Mouse (Mus musculus) CH12.LX (cell line): ENCODE results near the gene Slc4a1. TPM values are rescaled to one million over a fixed set of nuclear protein-coding genes. Genes with fewer than 3 reads are reported as not detected.
A peak's percentile ranks its signal among the peaks of the same experiment; 100 is the strongest.
"Not testable (repeated sequence)": the region's sequence is repeated elsewhere in the genome, so short reads cannot be mapped to it uniquely, and the experiment has no call there.

Source experiments
- DNase-seq: peaks from one replicate; pipeline ENCODE4 v3.0.0-alpha.2; 2013; ENCODE audit errors: extremely low read depth
- H3K27ac ChIP-seq: 2 replicates; pipeline ENCODE4 v1.5.1; 2012; ENCODE audit warnings: low read depth, mild to moderate bottlenecking, control low read depth, moderate library complexity; ENCODE audit not compliant: insufficient read depth
- H3K27me3 ChIP-seq: replicated peaks from 2 replicates; pipeline ENCODE3; 2012; ENCODE audit warnings: inconsistent platforms
- H3K36me3 ChIP-seq, 2 experiments: replicated peaks in 1 of 2; 2 replicates each; pipeline versions ENCODE3 to v1.6.1; 2012; ENCODE audit warnings: inconsistent platforms in 1 of 2, low read length in 1 of 2, mild to moderate bottlenecking in 1 of 2, mixed read lengths in 1 of 2, moderate library complexity in 1 of 2; ENCODE audit not compliant: control insufficient read depth in 1 of 2, insufficient read depth in 1 of 2
- H3K4me1 ChIP-seq, 2 experiments: 2 replicates each; pipeline ENCODE4 v1.6.1; 2012; ENCODE audit warnings: inconsistent platforms in 1 of 2, moderate library complexity in 1 of 2; ENCODE audit not compliant: insufficient read depth in 2 of 2, control insufficient read depth in 1 of 2
- H3K4me2 ChIP-seq: 2 replicates; pipeline ENCODE4 v1.6.1; 2012; ENCODE audit warnings: low read depth, mild to moderate bottlenecking, control low read depth; ENCODE audit not compliant: poor library complexity, insufficient read depth, severe bottlenecking
- H3K4me3 ChIP-seq, 3 experiments: fragments of 150-350 bp in 1 of 3; sonication (generic) in 1 of 3; replicated peaks in 1 of 3; 2 replicates each; pipeline versions ENCODE3 to v1.5.1; 2011 to 2012; ENCODE audit warnings: low read depth in 2 of 3, low read length in 2 of 3, mild to moderate bottlenecking in 2 of 3, moderate library complexity in 2 of 3, control low read depth in 1 of 3, improper control_type of control experiment in 1 of 3, inconsistent platforms in 1 of 3, mixed read lengths in 1 of 3; ENCODE audit not compliant: poor library complexity in 1 of 3
- H3K79me2 ChIP-seq: replicated peaks from 2 replicates; pipeline ENCODE4 v1.6.1; 2012; ENCODE audit warnings: mild to moderate bottlenecking, moderate library complexity; ENCODE audit not compliant: control insufficient read depth, poor library complexity, insufficient read depth, severe bottlenecking; ENCODE audit errors: extremely low read depth
- H3K9ac ChIP-seq: 2 replicates; pipeline ENCODE4 v1.6.1; 2012; ENCODE audit warnings: low read depth, mild to moderate bottlenecking, control low read depth, moderate library complexity; ENCODE audit not compliant: insufficient read depth
- H3K9me3 ChIP-seq: replicated peaks from 2 replicates; pipeline ENCODE3; 2012; ENCODE audit warnings: low read length, inconsistent platforms, mixed read lengths
- BHLHE40 ChIP-seq: IDR thresholded peaks from 2 replicates; pipeline ENCODE4 v1.6.1; 2011; ENCODE audit warnings: mild to moderate bottlenecking, low read depth, low read length, improper control_type of control experiment
- CTCF ChIP-seq, 2 experiments: IDR thresholded peaks in 1 of 2; conservative IDR thresholded peaks in 1 of 2; 2 replicates each; pipeline ENCODE4 v1.5.1; 2011 to 2012; ENCODE audit warnings: low read depth in 2 of 2, low read length in 2 of 2, improper control_type of control experiment in 1 of 2, inconsistent platforms in 1 of 2, mild to moderate bottlenecking in 1 of 2, moderate library complexity in 1 of 2
- ELF1 ChIP-seq: IDR thresholded peaks from 2 replicates; pipeline ENCODE4 v1.6.1; 2014; ENCODE audit warnings: low read depth, mild to moderate bottlenecking, inconsistent platforms, low read length, improper control_type of control experiment
- EP300 ChIP-seq: IDR thresholded peaks from 2 replicates; pipeline ENCODE4 v1.6.1; 2011; ENCODE audit warnings: low read length, improper control_type of control experiment
- ETS1 ChIP-seq: conservative IDR thresholded peaks from 2 replicates; pipeline ENCODE4 v1.6.1; 2012; ENCODE audit warnings: low read depth, mild to moderate bottlenecking, inconsistent platforms, low read length, improper control_type of control experiment, moderate library complexity
- GABPA ChIP-seq: IDR thresholded peaks from 2 replicates; pipeline ENCODE4 v1.6.1; 2012; ENCODE audit warnings: low read depth, low read length, improper control_type of control experiment, inconsistent platforms; ENCODE audit not compliant: insufficient replicate concordance
- HCFC1 ChIP-seq: IDR thresholded peaks from 2 replicates; pipeline ENCODE4 v1.6.1; 2012; ENCODE audit warnings: low read depth, mild to moderate bottlenecking, inconsistent platforms, low read length, improper control_type of control experiment
- IRF4 ChIP-seq: IDR thresholded peaks from 2 replicates; pipeline ENCODE4 v1.6.1; 2014; ENCODE audit warnings: low read depth, mild to moderate bottlenecking, inconsistent platforms, low read length, improper control_type of control experiment
- JUN ChIP-seq: IDR thresholded peaks from 2 replicates; pipeline ENCODE4 v1.6.1; 2011; ENCODE audit warnings: low read depth, mild to moderate bottlenecking, low read length, improper control_type of control experiment, moderate library complexity; ENCODE audit not compliant: insufficient read depth
- JUND ChIP-seq: conservative IDR thresholded peaks from 2 replicates; pipeline ENCODE4 v1.6.1; 2011; ENCODE audit warnings: low read depth, low read length, improper control_type of control experiment
- KAT2A ChIP-seq: IDR thresholded peaks from 2 replicates; pipeline ENCODE4 v1.6.1; 2012; ENCODE audit warnings: low read length, improper control_type of control experiment, inconsistent platforms; ENCODE audit not compliant: insufficient replicate concordance
- MAFK ChIP-seq: IDR thresholded peaks from 2 replicates; pipeline ENCODE4 v1.6.1; 2011; ENCODE audit warnings: low read length, improper control_type of control experiment; ENCODE audit not compliant: insufficient replicate concordance
- MAX ChIP-seq: IDR thresholded peaks from 2 replicates; pipeline ENCODE4 v1.6.1; 2011; ENCODE audit warnings: low read length, improper control_type of control experiment
- MAZ ChIP-seq: IDR thresholded peaks from 2 replicates; pipeline ENCODE4 v1.6.1; 2012; ENCODE audit warnings: low read depth, mild to moderate bottlenecking, inconsistent platforms, low read length, improper control_type of control experiment, moderate library complexity
- MEF2A ChIP-seq: IDR thresholded peaks from 2 replicates; pipeline ENCODE4 v1.6.1; 2014; ENCODE audit warnings: low read depth, mild to moderate bottlenecking, inconsistent platforms, low read length, improper control_type of control experiment, borderline replicate concordance
- MXI1 ChIP-seq: IDR thresholded peaks from 2 replicates; pipeline ENCODE4 v1.6.1; 2011; ENCODE audit warnings: mild to moderate bottlenecking, low read depth, low read length, improper control_type of control experiment
- MYC ChIP-seq: IDR thresholded peaks from 2 replicates; pipeline ENCODE4 v1.6.1; 2011; ENCODE audit warnings: low read depth, mild to moderate bottlenecking, improper control_type of control experiment, low read length
- NELFE ChIP-seq: IDR thresholded peaks from 2 replicates; pipeline ENCODE4 v1.6.1; 2011; ENCODE audit warnings: low read depth, low read length, improper control_type of control experiment
- NRF1 ChIP-seq: IDR thresholded peaks from 2 replicates; pipeline ENCODE4 v1.6.1; 2014; ENCODE audit warnings: low read depth, mild to moderate bottlenecking, inconsistent platforms, low read length, improper control_type of control experiment, moderate library complexity
- PAX5 ChIP-seq: IDR thresholded peaks from 2 replicates; pipeline ENCODE4 v1.6.1; 2012; ENCODE audit warnings: low read length, inconsistent platforms, mixed read lengths
- POLR2A ChIP-seq: IDR thresholded peaks from 2 replicates; pipeline ENCODE4 v1.6.1; 2011; ENCODE audit warnings: low read depth, mild to moderate bottlenecking, improper control_type of control experiment, low read length
- POLR2AphosphoS2 ChIP-seq: IDR thresholded peaks from 2 replicates; pipeline ENCODE4 v1.6.1; 2011; ENCODE audit warnings: low read depth, low read length, improper control_type of control experiment
- RCOR1 ChIP-seq: conservative IDR thresholded peaks from 2 replicates; pipeline ENCODE4 v1.6.1; 2012; ENCODE audit warnings: low read depth, mild to moderate bottlenecking, inconsistent platforms, low read length, improper control_type of control experiment
- SIN3A ChIP-seq: IDR thresholded peaks from 2 replicates; pipeline ENCODE4 v1.6.1; 2012; ENCODE audit warnings: low read length, improper control_type of control experiment, inconsistent platforms
- TBP ChIP-seq: conservative IDR thresholded peaks from 2 replicates; pipeline ENCODE4 v1.6.1; 2011; ENCODE audit warnings: low read depth, low read length, improper control_type of control experiment
- TCF12 ChIP-seq: IDR thresholded peaks from 2 replicates; pipeline ENCODE4 v1.6.1; 2014; ENCODE audit warnings: low read depth, mild to moderate bottlenecking, inconsistent platforms, low read length, improper control_type of control experiment
- UBTF ChIP-seq: IDR thresholded peaks from 2 replicates; pipeline ENCODE4 v1.6.1; 2012; ENCODE audit warnings: low read depth, mild to moderate bottlenecking, inconsistent platforms, low read length, improper control_type of control experiment, moderate library complexity
- USF1 ChIP-seq: IDR thresholded peaks from 2 replicates; pipeline ENCODE4 v1.6.1; 2014; ENCODE audit warnings: low read depth, mild to moderate bottlenecking, inconsistent platforms, low read length, improper control_type of control experiment
- USF2 ChIP-seq: conservative IDR thresholded peaks from 2 replicates; pipeline ENCODE4 v1.6.1; 2011; ENCODE audit warnings: low read depth, low read length, improper control_type of control experiment
- ZC3H11A ChIP-seq: IDR thresholded peaks from 2 replicates; pipeline ENCODE4 v1.6.1; 2012; ENCODE audit warnings: low read depth, mild to moderate bottlenecking, inconsistent platforms, low read length, improper control_type of control experiment
- ZKSCAN1 ChIP-seq: IDR thresholded peaks from 2 replicates; pipeline ENCODE4 v1.6.1; 2012; ENCODE audit warnings: low read depth, inconsistent platforms, low read length, improper control_type of control experiment, borderline replicate concordance
- ZMIZ1 ChIP-seq: IDR thresholded peaks from 2 replicates; pipeline ENCODE4 v1.6.1; 2012; ENCODE audit warnings: low read depth, mild to moderate bottlenecking, inconsistent platforms, low read length, improper control_type of control experiment
- ZNF384 ChIP-seq: IDR thresholded peaks from 2 replicates; pipeline ENCODE4 v1.6.1; 2012; ENCODE audit warnings: low read depth, low read length, improper control_type of control experiment, inconsistent platforms
- dilution Hi-C: fragments of 300-500 bp; cut with MboI; formaldehyde crosslinking; loops from 2 replicates; pipeline ENCODE4 v1.14.3; 2020; ENCODE audit warnings: low sequenced_read_pairs; ENCODE audit not compliant: extremely low pct_unique_long_range_greater_than_20kb, extremely low pct_ligation_motif_present
- in situ Hi-C: fragments of 300-500 bp; cut with MboI; formaldehyde crosslinking; loops from 3 replicates; pipeline ENCODE4 v1.14.3; 2019; ENCODE audit warnings: low sequenced_read_pairs, low pct_ligation_motif_present, low pct_unique_long_range_greater_than_20kb, mixed read lengths
- polyA plus RNA-seq: library from polyadenylated mRNA; unstranded; fragments of >175 nt; gene quantifications from 2 replicates; pipeline ENCODE4 v1.2.1, GENCODE M21; 2012; ENCODE audit warnings: low read depth; ENCODE audit not compliant: insufficient read length
- total RNA-seq, 2 experiments: library from RNA; depleted of rRNA; stranded (reverse); fragments of 300-350 nt in 1 of 2; fragments of >200 nt in 1 of 2; gene quantifications; 2 replicates each; pipeline ENCODE4 v1.2.3; 2012 to 2014

Gene Slc4a1
- total and polyA plus RNA-seq, 3 experiments = 0.08 TPM; not detected in 2

GRCm38 (mm10) chr11:102389436-102389835, 23.4 kb upstream of the Slc4a1 start:
- DNase-seq, H3K36me3 ChIP-seq, H3K4me2 ChIP-seq, H3K79me2 ChIP-seq, H3K9ac ChIP-seq, in situ Hi-C loops, H3K9me3 ChIP-seq, dilution Hi-C loops, H3K27ac ChIP-seq, H3K4me3 ChIP-seq: not testable (repeated sequence)
- TF ChIP-seq TBP = peak; percentile 73; the same call in 1 of the 2 replicates
- TF ChIP-seq ZNF384 = peak; percentile 54; the same call in 1 of the 2 replicates
- Histone ChIP-seq H3K4me1 (peaks cover 26 to 42% of the 10 kb centered on the region in 2 experiments), H3K27me3 (peaks cover 42% of the 10 kb centered on the region)

- H3K4me2 ChIP-seq = 0 out of 2 replicates have a peak overlapping the region, but pooled peaks have one; percentile 18
- no peaks in the 10 kb centered on the region for H3K9me3 ChIP-seq
- dilution Hi-C loops = no loop called here
- in situ Hi-C loops = no loop called here
- H3K4me3 ChIP-seq = no peak overlapping the region
- H3K27ac ChIP-seq = peak overlapping the region; percentile 65; the same call in 1 of the 2 replicates
- H3K79me2 ChIP-seq = no peaks in the 10 kb centered on the region
- no peak for DNase-seq
- H3K9ac ChIP-seq = peak overlapping the region; percentile 11; the same call in 1 of the 2 replicates
- H3K4me1 ChIP-seq = peaks cover 31 to 40% of the 10 kb centered on the region in 2 experiments
- H3K27me3 ChIP-seq = peaks cover 25% of the 10 kb centered on the region
- no peaks in the 10 kb centered on the region for H3K36me3 ChIP-seq
- TF ChIP-seq CTCF (conservative IDR thresholded peaks at IDR 0.05 in 1 of 2, IDR thresholded peaks at IDR 0.05 in 1 of 2; ENCODE audit: low read depth in 2 of 2, low read length in 2 of 2) (no peak), MEF2A (no peak; the same call in 1 of the 2 replicates), JUND (peak; percentile 18; the same call in 1 of the 2 replicates), KAT2A (0 out of 2 replicates have a peak, but pooled peaks have one; percentile 39), SIN3A (peak; percentile 66; the same call in 1 of the 2 replicates), MAX (peak; percentile 61; the same call in 1 of the 2 replicates), NRF1 (no peak; the same call in 1 of the 2 replicates), MAZ (no peak), POLR2A (no peak), USF2 (no peak), JUN (0 out of 2 replicates have a peak, but pooled peaks have one; percentile 6), ELF1 (0 out of 2 replicates have a peak, but pooled peaks have one; percentile 31), PAX5 (no peak), ETS1 (peak; percentile 87), ZKSCAN1 (no peak), UBTF (no peak), ZC3H11A (no peak), NELFE (0 out of 2 replicates have a peak, but pooled peaks have one; percentile 22), USF1 (no peak), GABPA (no peak), EP300 (peak; percentile 73), BHLHE40 (peak; percentile 55), TCF12 (peak; percentile 75; the same call in 1 of the 2 replicates), MXI1 (peak; percentile 70), MAFK (peak; percentile 70), RCOR1 (peak; percentile 20; the same call in 1 of the 2 replicates), MYC (peak; percentile 45; the same call in 1 of the 2 replicates), POLR2AphosphoS2 (no peak), HCFC1 (no peak), ZMIZ1 (no peak), IRF4 (peak; percentile 61; the same call in 1 of the 2 replicates)
Observed at GRCm38 (mm10) chr11:102386121-102386520, 20.1 kb upstream of the Slc4a1 start.
